Mouse (Mus musculus) layer of hippocampus, postnatal 14 days (tissue): ENCODE measurements around the gene C2cd4a. TPM values are rescaled to one million over a fixed set of nuclear protein-coding genes. Genes with fewer than 3 reads are reported as not detected.

Source experiments
- DNase-seq, 2 experiments: peaks; one replicate each; pipeline ENCODE4 v3.0.0; 2021 to 2022; ENCODE audit warnings: low spot score in 2 of 2, mixed read lengths in 1 of 2
- total RNA-seq, 2 experiments: library from RNA; stranded (reverse); gene quantifications; 2 replicates each; pipeline ENCODE4 v1.2.3; 2021

Gene C2cd4a
- total RNA-seq, 2 experiments from 2014 or later = 0.81 to 1.5 TPM

DNA sequence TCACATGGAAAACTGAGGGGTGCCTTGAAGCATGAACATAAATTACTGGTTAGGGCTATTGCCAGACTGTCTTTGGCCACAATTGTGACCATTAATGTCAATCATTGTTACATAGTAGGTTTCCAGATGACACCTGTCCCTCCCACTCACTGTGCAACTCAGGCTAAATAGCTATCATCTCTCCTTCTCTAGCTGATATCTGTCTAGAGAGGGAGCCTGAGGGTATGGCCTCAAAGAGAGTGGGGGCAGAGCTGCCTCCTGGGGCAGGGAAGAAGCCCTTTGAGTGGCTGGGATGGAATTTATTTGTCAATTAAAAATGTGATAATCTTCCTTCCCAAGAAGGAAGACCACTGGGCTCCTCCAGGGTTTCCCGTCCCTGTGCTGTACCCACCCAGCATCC, 37.9 kb downstream of the C2cd4a start:
- DNase-seq = no peak

DNA sequence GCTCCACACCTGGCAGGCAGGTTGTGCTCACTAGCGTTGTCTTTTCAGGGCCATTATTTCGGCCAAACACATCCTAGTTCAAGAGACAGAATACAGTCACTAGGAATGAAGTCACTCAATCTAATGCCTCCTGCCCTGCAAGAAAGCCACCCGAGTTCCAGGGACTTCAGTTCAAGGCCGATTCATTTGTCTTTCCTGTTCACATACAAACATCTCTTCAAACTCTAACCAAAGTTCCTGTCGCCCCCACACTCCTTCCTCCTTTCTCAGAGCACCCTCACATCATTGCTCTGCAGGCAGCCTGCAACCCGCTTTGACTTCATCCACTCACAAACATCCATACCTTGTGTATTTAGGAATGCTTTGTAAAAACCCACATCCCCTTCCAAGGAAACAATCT, 38.6 kb downstream of the C2cd4a start:
- no peak for DNase-seq

DNA sequence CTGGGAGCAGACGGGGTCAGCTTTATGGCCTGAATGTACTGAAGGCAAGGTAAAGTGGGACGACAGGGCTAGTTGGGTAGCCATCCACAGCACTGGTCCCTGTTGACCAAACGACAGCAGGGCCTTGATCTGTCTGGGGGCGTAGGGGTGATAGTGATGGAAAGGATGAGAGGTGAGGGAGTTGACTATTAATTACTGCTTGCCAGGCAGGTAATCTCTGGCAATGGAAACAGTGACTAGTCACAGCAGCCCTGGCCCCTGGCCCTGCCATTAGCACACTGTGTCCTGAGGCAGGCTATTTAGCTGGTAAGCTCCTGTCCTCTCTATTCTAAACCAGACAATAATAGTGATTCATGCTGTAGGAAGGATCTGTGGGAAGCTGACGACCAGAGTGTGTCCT, 39.7 kb downstream of the C2cd4a start:
- no peak for DNase-seq

DNA sequence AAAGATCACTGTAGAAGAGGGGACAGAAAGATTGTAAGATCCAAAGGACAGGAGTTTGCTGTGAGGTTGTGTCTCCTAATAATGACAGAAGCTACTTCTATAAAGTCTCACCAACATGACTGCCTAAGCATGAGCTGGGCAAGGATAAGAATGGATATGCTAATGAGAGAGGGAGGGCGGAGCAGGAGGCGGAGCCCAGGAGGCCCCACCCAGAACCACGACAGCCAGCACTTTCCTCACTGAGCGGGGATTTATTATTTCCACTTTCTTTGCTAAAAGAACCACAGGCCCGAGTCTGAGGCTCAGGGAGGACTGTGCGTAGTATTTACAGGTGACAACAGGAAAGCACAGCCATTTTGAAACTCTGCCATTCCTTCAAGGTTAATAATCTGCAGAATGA, 44.5 kb downstream of the C2cd4a start:
- no peak for DNase-seq

DNA sequence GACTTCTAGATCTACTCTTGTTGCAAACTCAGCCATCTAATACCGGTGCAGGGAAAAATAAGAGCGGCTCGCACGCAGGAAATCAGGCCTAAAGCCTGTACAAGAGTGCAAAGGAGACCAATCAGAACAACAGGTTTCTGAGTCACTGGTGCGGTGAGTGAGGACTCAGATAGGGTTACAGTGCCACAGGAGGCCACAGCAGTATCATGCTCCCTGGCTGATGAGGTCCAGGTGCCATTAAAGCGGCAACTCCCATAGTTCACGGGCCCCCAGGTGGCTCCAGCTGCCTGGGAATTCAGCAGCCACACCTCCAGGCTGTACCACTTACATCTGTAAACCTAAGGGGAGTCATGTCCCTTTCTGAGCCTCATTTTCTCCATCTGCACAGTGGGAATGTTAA, 45.8 kb downstream of the C2cd4a start:
- DNase-seq = no peak

DNA sequence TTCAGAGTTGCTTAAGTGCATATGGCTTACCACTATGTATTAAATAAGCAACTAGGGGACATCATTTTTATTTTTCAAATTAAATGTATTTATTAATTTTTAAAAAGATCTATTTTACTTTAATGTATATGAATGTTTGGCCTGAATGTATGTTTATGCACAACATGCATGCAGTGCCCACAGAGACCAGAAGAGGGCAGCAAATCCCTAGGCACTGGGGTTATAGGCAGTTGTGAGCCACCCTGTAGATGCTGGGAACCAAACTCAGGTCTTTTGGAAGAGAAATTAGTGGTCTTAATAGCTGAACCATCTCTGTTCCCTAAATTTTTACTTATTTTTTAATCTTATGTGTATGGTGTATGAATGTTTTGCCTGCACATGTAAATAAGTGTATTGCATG, 48.2 kb downstream of the C2cd4a start:
- no peak for DNase-seq

DNA sequence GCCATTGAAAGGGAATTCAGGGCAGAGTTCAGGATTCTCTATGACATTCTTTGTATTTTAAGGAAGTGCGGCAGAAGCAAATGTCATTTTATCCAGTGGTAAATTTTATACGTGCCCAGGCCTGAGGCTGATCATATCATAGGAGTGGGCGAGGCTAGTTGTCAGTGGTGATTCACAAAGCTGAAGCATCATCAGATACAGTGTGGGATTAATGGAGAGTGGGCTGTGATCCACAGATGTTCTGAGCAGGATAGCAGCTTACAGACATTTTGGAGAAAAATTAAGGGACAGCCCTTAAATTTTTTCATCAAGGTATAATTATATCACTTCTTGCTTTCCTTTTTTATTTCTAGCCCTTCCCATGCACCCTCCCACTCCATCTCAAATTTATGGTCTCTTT, 48.7 kb downstream of the C2cd4a start:
- DNase-seq = no peak

DNA sequence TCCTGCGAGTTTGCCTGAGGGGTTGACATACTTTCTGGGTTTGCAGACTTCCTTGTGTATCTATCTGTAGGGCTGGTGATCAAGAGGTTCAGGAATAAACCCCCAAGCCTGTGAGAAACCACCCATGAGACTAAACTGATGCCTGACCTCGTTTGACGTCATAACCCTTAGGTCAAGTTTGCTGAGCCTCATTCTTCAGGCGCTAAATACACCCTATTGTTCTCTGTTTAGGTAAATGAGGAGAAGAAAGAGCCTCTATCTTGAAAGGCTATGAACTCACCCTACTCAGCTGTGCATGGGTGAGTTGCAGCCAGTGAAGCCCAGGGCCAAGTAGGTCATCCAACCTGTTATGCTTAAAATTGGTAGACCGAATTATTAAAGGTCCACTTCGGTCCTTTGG, 49.3 kb downstream of the C2cd4a start:
- DNase-seq = no peak

Other genes starting within 250 kb of the C2cd4a start
- gene C2cd4b, start 72.9 kb downstream of the C2cd4a start, total RNA-seq = 1 to 10 TPM; 5.4 to 7.1 TPM
- 10 to 100 TPM; 64.9 to 71.7 TPM for gene Vps13c, start 8.1 kb upstream of the C2cd4a start, total RNA-seq